Mouse (Mus musculus): ENCODE results near the gene Miip.

DNA sequence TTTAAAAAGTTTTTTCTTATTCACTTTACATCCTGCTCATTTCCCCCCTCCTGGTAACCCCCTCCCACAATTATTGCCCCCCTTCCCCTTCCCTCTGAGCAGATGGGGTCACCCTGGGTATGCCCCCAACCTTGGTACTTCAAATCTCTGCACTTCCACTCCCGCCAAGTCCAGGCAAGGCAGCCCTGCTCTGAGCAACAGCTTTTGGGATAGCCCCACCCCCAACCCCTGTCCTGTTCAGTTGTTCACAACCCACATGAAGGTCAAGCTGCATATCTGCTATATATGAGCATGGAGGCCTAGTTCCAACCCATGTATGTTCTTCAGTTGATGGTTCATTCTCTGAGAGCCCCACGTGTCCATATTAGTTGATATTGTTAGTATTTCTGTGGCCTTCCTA lies 17.8 kb downstream of the Miip start:
- TF ChIP-seq EP300 (IDR thresholded peaks at IDR 0.05; ENCODE audit: insufficient read depth, low read depth, low read length), result no peak
- no peak for TF ChIP-seq CTCF (IDR thresholded peaks at IDR 0.05; ENCODE audit: low read depth, low read length)

All from ES-Bruce4 (cell line).